Comparison of ENCODE assay signal across 9 mouse cellular contexts in the genomic region with DNA sequence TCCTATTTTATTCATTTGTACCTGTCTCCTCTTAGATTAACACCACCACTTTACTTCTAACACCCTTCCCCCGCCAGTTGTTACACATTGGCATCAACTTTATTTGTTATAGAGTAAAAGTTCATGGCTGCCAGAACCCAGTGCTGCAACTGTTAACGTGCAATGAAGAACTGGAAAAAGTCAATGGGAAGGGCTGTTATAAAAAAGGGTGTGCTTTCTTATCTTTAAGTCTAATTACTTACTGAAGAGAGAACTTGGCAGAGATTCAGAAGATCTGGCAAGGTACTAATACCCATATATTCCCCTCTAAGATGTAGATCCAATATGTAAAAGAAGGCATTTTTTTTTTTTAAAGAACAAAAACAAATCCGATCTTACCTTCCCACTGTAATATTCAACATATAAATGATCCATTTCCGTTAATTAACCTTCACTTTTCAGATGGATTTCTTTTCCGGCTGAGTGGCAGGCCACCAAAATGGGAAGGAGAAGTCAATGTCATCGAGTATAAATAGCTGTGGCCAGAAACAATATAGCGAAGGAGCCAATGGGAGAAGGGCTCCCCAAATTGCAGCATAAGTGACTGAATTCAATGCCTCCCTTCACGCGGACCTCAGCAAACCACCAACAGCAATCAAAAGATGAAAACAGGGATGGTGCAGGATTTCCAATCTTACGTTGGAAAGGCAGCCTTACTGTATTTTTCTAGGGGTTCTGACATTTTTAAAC. TPM values are rescaled to one million over a fixed set of nuclear protein-coding genes. Genes with fewer than 3 reads are reported as not detected.
DNase-seq lines count a peak whose midpoint lies in the region; ATAC-seq lines count a peak whose summit lies in the region.
"Had no signal": no experiment of that assay in that cellular context is flagged by ENCODE, and none has a peak within 500 bp of the region (broad histone marks: within the 10 kb centered on the region; RNA-seq: fewer than 3 reads in every experiment).

No protein-coding gene starts in this region.

- H3K36me3 ChIP-seq in neural tube, embryonic 12.5 days = no peaks in the 10 kb centered on the region
- H3K36me3 ChIP-seq in macrophage (ENCODE audit: inconsistent target) = no peaks in the 10 kb centered on the region

- WGBS in neural tube, embryonic 12.5 days = 71% methylated on average over 10 of the region's 10 CpGs
- 23% methylated on average over 10 of the region's 10 CpGs for WGBS in macrophage (ENCODE audit: missing documents)

- no peak overlapping the region for H3K4me3 ChIP-seq in neural tube, embryonic 12.5 days
- peak overlapping the region; percentile 80 for H3K4me3 ChIP-seq in macrophage (ENCODE audit: inconsistent target)

- peak; percentile 11 to 25 for DNase-seq in cerebellum, postnatal 10 days
- DNase-seq in cerebellum, adult 11 months = no peak
- DNase-seq in neural tube, embryonic 10.5 days (ENCODE audit: extremely low spot score, low spot score) = no peak
- no peak for DNase-seq in right cerebral cortex, postnatal 25 days
- no peak for DNase-seq in thymus, postnatal 25 days
- DNase-seq: adrenal gland, adult 8-10 months had no signal

- H3K27ac ChIP-seq in neural tube, embryonic 12.5 days = no peak overlapping the region
- peak overlapping the region; percentile 72 for H3K27ac ChIP-seq in macrophage

- H3K4me1 ChIP-seq in neural tube, embryonic 12.5 days = peaks cover 23% of the 10 kb centered on the region

- H3K9ac ChIP-seq in neural tube, embryonic 12.5 days = no peak overlapping the region; the same call in 1 of the 2 replicates

- H3K27me3 ChIP-seq in neural tube, embryonic 12.5 days (replicated peaks) = no peaks in the 10 kb centered on the region

- peaks cover 82% of the 10 kb centered on the region for H3K79me2 ChIP-seq in macrophage (ENCODE audit: inconsistent target)

- no peak for ATAC-seq in neural tube, embryonic 12.5 days (ENCODE audit: low FRiP score, low read depth)
- no peak for ATAC-seq in CD4-positive, CD25-positive, alpha-beta regulatory T cell, adult 4 months

- peak overlapping the region; percentile 82 for H3K4me2 ChIP-seq in neural tube, embryonic 12.5 days (replicated peaks)

- no peaks in the 10 kb centered on the region for H3K9me3 ChIP-seq in neural tube, embryonic 12.5 days

RNA-seq across cellular contexts. Expression of a gene that starts 1.8 kb away (rescaled TPM):
- 15.1 and 15.8 TPM in 2 replicates for polyA plus RNA-seq in neural tube, embryonic 12.5 days (2016; fragmentation: Nextera tagmentation; extraction: Ambion mirVana)
- total RNA-seq in macrophage (2018; cell fraction: chromatin; rRNA removed) = 100 to 1,000 TPM in 7 of 26 experiments, 10 to 100 TPM in 19; 57.7 to 134 (median 81.6) TPM
- total RNA-seq in macrophage (2018; cell fraction: cytosol; rRNA removed) = 10 to 100 TPM; 22.0 to 41.1 (median 31.6) TPM
- 100 to 1,000 TPM in 1 of 26 experiments, 10 to 100 TPM in 25; 52.4 to 103 (median 68.0) TPM for total RNA-seq in macrophage (2018; cell fraction: nucleus; rRNA removed)
- 28.1 to 88.1 TPM (median 30.3 TPM) in 3 replicates for polyA plus RNA-seq in macrophage (2018)
- polyA plus RNA-seq in CD4-positive, CD25-positive, alpha-beta regulatory T cell, adult 4 months (2017; shearing (Covaris generic)) = 10 to 100 TPM; 43.6 to 68.9 TPM

RNA-seq across cellular contexts. Expression of a gene that starts 33.3 kb away (rescaled TPM):
- 164 and 170 TPM in 2 replicates for polyA plus RNA-seq in neural tube, embryonic 12.5 days (2016; fragmentation: Nextera tagmentation; extraction: Ambion mirVana)
- 10 to 100 TPM; 31.3 to 63.6 (median 44.5) TPM for total RNA-seq in macrophage (2018; cell fraction: chromatin; rRNA removed)
- 10 to 100 TPM; 63.7 to 80.4 (median 70.9) TPM for total RNA-seq in macrophage (2018; cell fraction: cytosol; rRNA removed)
- 10 to 100 TPM; 26.4 to 74.6 (median 51.1) TPM for total RNA-seq in macrophage (2018; cell fraction: nucleus; rRNA removed)
- 50.1 to 89.8 TPM (median 61.2 TPM) in 3 replicates for polyA plus RNA-seq in macrophage (2018)
- 10 to 100 TPM; 93.1 to 95.5 TPM for polyA plus RNA-seq in CD4-positive, CD25-positive, alpha-beta regulatory T cell, adult 4 months (2017; shearing (Covaris generic))

Comparison
In these comparisons a context has a peak if more than half of its experiments do, and no peak if none do; other contexts are left out.
1. DNase-seq: peak in cerebellum, postnatal 10 days (2 of 2); none in cerebellum, adult 11 months (single experiment), neural tube, embryonic 10.5 days (single experiment), right cerebral cortex, postnatal 25 days (single experiment) and thymus, postnatal 25 days (single experiment).